Mouse (Mus musculus) C2C12 (cell line): ENCODE results near the gene Syne2.

Experiments used
- CEBPB ChIP-seq: IDR thresholded peaks from one replicate; pipeline ENCODE4 v1.6.1; 2011; ENCODE audit warnings: low read depth, mild to moderate bottlenecking, control low read depth, moderate library complexity
- CTCF ChIP-seq: IDR thresholded peaks from one replicate; pipeline ENCODE4 v1.5.1; 2011; ENCODE audit not compliant: control insufficient read depth, insufficient read depth, insufficient read length
- MAX ChIP-seq: IDR thresholded peaks from one replicate; pipeline ENCODE4 v1.6.1; 2011; ENCODE audit warnings: mild to moderate bottlenecking, control low read depth
- MYOD1 ChIP-seq: IDR thresholded peaks from one replicate; pipeline ENCODE4 v1.6.1; 2011; ENCODE audit warnings: low read depth; ENCODE audit not compliant: control insufficient read depth, insufficient read length
- MYOG ChIP-seq: IDR thresholded peaks from one replicate; pipeline ENCODE4 v1.6.1; 2011; ENCODE audit not compliant: control insufficient read depth, insufficient read length; ENCODE audit errors: extremely low read depth
- USF1 ChIP-seq: IDR thresholded peaks from one replicate; pipeline ENCODE4 v1.6.1; 2011; ENCODE audit warnings: low read depth, mild to moderate bottlenecking, control low read depth, moderate library complexity

DNA sequence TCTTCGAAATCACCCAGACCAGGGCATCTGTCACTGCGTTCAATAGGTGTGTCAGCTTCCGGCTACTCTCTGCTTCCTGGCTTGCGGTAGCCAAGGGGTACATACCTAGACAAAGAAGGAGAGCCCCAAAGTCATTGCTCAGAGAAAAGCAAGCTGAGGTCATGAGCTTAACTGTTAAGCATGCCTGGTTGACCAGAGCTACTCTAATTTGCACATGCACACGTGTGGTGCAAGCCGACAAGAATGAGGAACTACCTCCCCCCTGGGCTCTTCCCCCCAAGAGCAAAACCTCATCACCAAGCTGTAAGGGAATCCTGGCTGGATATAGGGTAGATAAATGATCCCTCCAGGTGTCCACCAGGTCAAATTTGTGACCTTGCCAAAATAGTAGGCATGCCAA, 305.3 kb downstream of the Syne2 start:
- TF ChIP-seq CTCF, result no peak
- TF ChIP-seq USF1, result no peak
- TF ChIP-seq CEBPB, result no peak
- TF ChIP-seq MAX, result no peak
- TF ChIP-seq MYOD1, result no peak
- TF ChIP-seq MYOG, result no peak
